18 mouse cellular contexts compared by ENCODE assay signal in the genomic region with DNA sequence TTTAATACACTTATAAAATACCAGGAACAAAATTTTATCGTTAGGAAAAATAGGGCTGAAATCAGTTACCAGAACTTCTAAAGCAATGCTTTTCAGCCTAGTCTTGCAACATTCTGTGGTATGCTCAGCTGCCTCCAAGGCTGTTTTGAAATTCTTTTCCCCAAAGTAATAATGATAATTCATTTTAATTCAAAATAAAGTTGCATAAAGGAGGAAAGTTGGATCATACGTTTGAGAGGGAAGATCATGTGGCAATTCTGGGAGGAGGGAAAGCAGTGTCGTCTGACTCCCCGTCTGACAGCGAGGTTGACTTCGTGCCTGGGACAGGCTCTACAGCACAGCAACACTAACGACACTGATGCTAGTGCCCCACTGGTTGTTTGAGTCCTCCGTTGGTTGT.
A peak's percentile ranks its signal among the peaks of the same experiment; 100 is the strongest.
DNase-seq lines count a peak whose midpoint lies in the region; ATAC-seq and TF ChIP-seq lines count a peak whose summit lies in the region.
"Had no signal": no experiment of that assay in that cellular context is flagged by ENCODE, and none has a peak within 500 bp of the region (broad histone marks: within the 10 kb centered on the region; RNA-seq: fewer than 3 reads in every experiment).

No protein-coding gene starts in this region.

- in situ Hi-C loops in Patski (cut with MboI; ENCODE audit: low pct_unique_long_range_greater_than_20kb): no loop called here

- H3K36me3 ChIP-seq in midbrain, embryonic 14.5 days (ENCODE audit: control insufficient read depth, insufficient read depth, low read length): no peaks in the 10 kb centered on the region
- H3K36me3 ChIP-seq: hindbrain, embryonic 12.5 days; limb, embryonic 13.5 days had no signal

- no peak overlapping the region for H3K9ac ChIP-seq in midbrain, embryonic 14.5 days (replicated peaks; ENCODE audit: low read length)
- H3K9ac ChIP-seq: hindbrain, embryonic 12.5 days; limb, embryonic 13.5 days had no signal

- no peak for TF ChIP-seq CTCF in Patski (IDR thresholded peaks at IDR 0.05)

- H3K27me3 ChIP-seq in Patski: no peaks in the 10 kb centered on the region
- H3K27me3 ChIP-seq in midbrain, embryonic 14.5 days (ENCODE audit: control insufficient read depth, insufficient read depth, low read length): no peaks in the 10 kb centered on the region
- H3K27me3 ChIP-seq: hindbrain, embryonic 12.5 days; limb, embryonic 13.5 days had no signal

- H3K4me2 ChIP-seq in midbrain, embryonic 14.5 days (ENCODE audit: low read length): no peak overlapping the region
- H3K4me2 ChIP-seq: hindbrain, embryonic 12.5 days; limb, embryonic 13.5 days; midbrain, embryonic 11.5 days had no signal

- H3K4me1 ChIP-seq in midbrain, embryonic 14.5 days (ENCODE audit: control insufficient read depth, insufficient read depth, low read length): no peaks in the 10 kb centered on the region
- H3K4me1 ChIP-seq: hindbrain, embryonic 12.5 days; limb, embryonic 13.5 days had no signal

- no peak overlapping the region for H3K27ac ChIP-seq in midbrain, embryonic 14.5 days (replicated peaks; ENCODE audit: low read depth, low read length)
- H3K27ac ChIP-seq: hindbrain, embryonic 12.5 days; kidney, postnatal 0 days; limb, embryonic 13.5 days had no signal

- CTCF ChIA-PET in Patski (lab: Charles Lee): interaction anchor here (0.6 kb wide), 1 partner anchor 16 kb away, joined by 3 read pairs; no protein-coding TSS in a partner anchor

- peak; percentile 70 for DNase-seq in adrenal gland, adult 2 months
- no peak for DNase-seq in adrenal gland, postnatal 4 days (ENCODE audit: low spot score in 2 of 2)
- peak; percentile 33 for DNase-seq in Patski (ENCODE audit: low read depth, low spot score)
- peak; percentile 66 for DNase-seq in fibroblast of lung, adult 2 months (ENCODE audit: low read depth)
- peak; percentile 14 for DNase-seq in lung, postnatal 36 days
- no peak for DNase-seq in kidney, adult 18-20 months
- DNase-seq in midbrain, embryonic 14.5 days: no peak
- DNase-seq in yolk sac, embryonic 10.5 days (ENCODE audit: low spot score): no peak
- DNase-seq: cerebellum, adult 2 months; right cerebral cortex, adult 18-20 months; spleen, adult 18-20 months; thymus, postnatal 14 days had no signal

- no peaks in the 10 kb centered on the region for H3K9me3 ChIP-seq in midbrain, embryonic 14.5 days (ENCODE audit: control insufficient read depth, low read length)
- H3K9me3 ChIP-seq: hindbrain, embryonic 12.5 days; limb, embryonic 13.5 days had no signal

- 85% methylated on average over 8 of the region's 8 CpGs for WGBS in midbrain, embryonic 14.5 days

- POLR2A ChIA-PET in Patski (lab: Charles Lee): interaction anchor here (1.1 kb wide), 1 partner anchor 33 kb away, joined by 4 read pairs; no protein-coding TSS in a partner anchor

- no peak for ATAC-seq in Patski
- ATAC-seq in midbrain, embryonic 14.5 days (ENCODE audit: low FRiP score, low TSS enrichment): no peak
- ATAC-seq: forebrain, embryonic 14.5 days had no signal

- H3K4me3 ChIP-seq in midbrain, embryonic 14.5 days (replicated peaks; ENCODE audit: low read depth, low read length): no peak overlapping the region
- H3K4me3 ChIP-seq: hindbrain, embryonic 12.5 days; limb, embryonic 13.5 days; myocyte had no signal

Comparison
In these comparisons a context has a peak if more than half of its experiments do, and no peak if none do; other contexts are left out.
1. DNase-seq: peak in adrenal gland, adult 2 months (single experiment), Patski (single experiment), fibroblast of lung, adult 2 months (single experiment) and lung, postnatal 36 days (single experiment); none in adrenal gland, postnatal 4 days (0 of 2), kidney, adult 18-20 months (single experiment), midbrain, embryonic 14.5 days (single experiment) and yolk sac, embryonic 10.5 days (single experiment).